Mouse (Mus musculus): ENCODE measurements at regions not wholly inside any gene's neighbourhood (a gene's known extent, or its start where the extent isn't known, plus 50 kb on each side); places are given as distances from the start of the nearest gene placed in this dataset.

- Histone ChIP-seq H3K27ac (no peak overlapping the region), H3K4me1 (peaks cover 26% of the 10 kb centered on the region), H3K36me3 (replicated peaks) (no peaks in the 10 kb centered on the region), H3K9me3 (no peaks in the 10 kb centered on the region), H3K27me3 (ENCODE audit: poor library complexity, severe bottlenecking) (0 out of 2 replicates have a peak, but pooled peaks cover 16% of the 10 kb centered on the region), H3K4me3 (no peak overlapping the region)
- no peak for DNase-seq (ENCODE audit: extremely low spot score, low spot score)
- 95% methylated on average over 3 of the region's 3 CpGs for WGBS
These were observed 106.9 kb upstream of the Cpm start for GRCm38 (mm10) chr10:117522373-117522772.

DNA sequence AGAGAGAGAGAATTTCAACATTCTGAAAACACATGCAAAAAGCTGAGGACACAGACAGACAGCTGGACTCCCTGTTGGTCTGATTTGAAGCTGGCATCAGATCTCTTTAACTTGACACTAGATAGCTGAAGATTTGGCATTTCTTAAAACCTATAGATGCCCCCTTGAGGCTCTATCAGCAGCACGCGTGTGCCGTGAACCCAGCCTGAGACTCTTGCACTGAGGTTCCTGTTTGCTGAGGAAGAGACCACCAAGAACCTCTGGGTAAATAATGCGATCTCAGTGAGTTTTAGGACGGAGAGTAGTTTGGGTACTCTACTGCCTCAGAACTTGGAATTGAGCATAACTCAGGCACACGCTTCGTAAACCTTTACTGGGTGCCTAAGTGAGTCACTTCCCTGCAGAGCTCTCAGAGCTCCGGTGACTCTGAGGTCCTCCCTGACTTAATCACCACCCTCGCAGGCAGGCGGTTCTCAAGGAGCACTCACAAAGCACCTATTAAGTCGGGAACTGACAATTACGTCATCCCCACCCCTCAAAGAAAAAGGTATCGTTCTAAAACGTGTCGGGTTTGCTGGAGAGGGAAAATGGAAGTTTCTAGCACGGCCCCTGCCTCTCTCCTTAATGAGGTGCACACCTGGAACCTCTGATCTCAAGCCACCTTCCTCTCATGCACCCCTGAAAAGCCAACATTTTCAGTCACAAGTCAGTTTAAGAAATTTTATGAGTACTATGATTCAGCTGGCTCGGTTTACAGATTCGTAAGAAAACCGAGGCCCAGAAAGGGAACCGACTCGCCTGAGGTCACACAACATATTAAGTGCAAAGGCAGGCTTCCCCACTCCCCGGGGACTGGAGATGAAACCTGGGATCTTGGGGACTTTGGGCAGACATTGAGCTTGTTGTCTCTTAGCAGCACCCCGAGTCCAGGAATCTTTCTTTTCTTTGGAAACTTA, 107.7 kb upstream of the Cpm start:
- no peaks in the 10 kb centered on the region for H3K36me3 ChIP-seq (replicated peaks)
- H3K9me3 ChIP-seq = no peaks in the 10 kb centered on the region
- DNase-seq (ENCODE audit: extremely low spot score, low spot score) = no peak
- H3K27ac ChIP-seq = no peak overlapping the region
- no peak overlapping the region for H3K4me3 ChIP-seq
- H3K27me3 ChIP-seq (ENCODE audit: poor library complexity, severe bottlenecking) = 0 out of 2 replicates have a peak, but pooled peaks cover 16% of the 10 kb centered on the region
- WGBS = 70% methylated on average over 23 of the region's 23 CpGs
- peaks cover 29% of the 10 kb centered on the region for H3K4me1 ChIP-seq

DNA sequence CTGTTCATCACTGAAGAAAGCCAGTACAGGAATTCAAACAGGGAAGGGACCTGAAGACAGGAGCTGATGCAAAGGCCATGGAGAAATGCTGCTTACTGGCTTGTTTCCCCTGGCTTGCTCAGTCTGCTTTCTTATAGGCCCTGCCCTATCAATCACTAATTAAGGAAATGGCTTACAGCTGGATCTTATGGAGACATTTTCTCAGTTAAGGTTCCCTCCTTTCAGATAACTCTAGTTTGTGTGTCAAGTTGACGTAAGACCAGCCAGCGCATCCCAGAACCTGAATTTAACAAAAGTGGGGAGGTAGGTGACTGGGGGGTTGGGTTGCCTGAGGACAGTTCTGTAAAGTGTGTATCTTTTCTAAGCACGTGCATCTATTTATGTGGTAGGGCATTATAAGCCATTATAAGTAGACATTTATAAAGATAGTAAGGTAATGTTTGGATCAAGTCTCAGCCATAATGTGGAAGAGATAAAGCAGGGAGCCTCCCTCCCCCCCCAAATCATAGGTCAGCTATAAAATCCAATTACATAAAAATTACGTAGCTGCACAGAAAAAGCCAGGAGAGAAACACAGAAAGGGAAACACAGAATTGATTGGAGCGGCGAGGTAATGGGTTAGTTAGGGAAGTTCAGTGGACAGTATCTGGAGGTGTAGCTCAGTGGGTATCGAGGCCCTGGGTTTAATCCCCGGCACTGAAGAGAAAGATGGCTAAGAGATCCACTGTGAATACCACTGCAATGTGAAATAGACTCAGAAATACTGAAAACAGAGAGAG, 108.6 kb upstream of the Cpm start:
- Histone ChIP-seq H3K9me3 (no peaks in the 10 kb centered on the region), H3K27me3 (ENCODE audit: poor library complexity, severe bottlenecking) (0 out of 2 replicates have a peak, but pooled peaks cover 16% of the 10 kb centered on the region), H3K4me1 (peaks cover 29% of the 10 kb centered on the region), H3K36me3 (replicated peaks) (no peaks in the 10 kb centered on the region), H3K27ac (no peak overlapping the region), H3K4me3 (no peak overlapping the region)
- WGBS = 86% methylated on average over 8 of the region's 8 CpGs
- DNase-seq (ENCODE audit: extremely low spot score, low spot score) = no peak

DNA sequence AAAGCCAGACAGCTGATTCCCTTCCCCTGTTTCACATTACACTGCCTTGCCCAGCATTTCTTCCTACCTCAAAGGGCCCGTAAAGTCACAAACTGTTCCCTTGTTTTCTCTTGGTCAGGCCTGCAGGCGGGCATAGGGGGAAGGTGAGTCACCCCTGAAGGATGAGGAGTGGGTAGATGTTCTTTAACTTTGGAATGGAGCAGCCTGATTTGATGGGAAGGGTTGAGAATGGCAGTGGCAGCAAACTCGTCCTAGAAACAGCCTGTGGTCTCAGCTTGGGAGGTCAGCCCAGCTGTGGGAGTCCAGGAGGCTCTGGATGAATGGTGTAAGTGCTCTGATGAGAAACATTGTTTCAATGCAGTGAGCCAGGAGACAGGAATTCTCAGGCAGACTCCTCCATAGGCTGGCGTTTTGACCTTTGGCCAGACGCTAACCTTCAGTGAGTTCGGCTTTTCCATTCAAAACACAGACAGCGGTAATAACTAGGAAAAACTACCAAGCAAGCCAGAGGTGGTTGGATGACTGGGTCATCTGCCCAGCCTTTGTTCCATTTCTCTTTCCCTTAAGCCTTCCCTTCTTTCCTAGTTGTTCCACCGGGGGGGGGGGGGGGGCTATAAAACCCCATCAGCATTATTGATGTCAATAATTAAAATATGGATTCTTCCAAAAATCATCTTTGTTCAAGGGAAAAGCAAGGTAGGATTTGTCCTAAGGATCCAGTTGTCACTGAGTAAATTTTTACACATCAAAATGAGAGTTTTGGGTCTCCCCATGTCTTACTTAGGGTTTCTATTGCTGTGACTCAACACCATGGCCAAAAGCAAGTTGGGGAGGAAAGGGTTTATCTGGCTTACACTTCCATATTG, 109.4 kb upstream of the Cpm start:
- no peak overlapping the region for H3K4me3 ChIP-seq
- H3K36me3 ChIP-seq (replicated peaks) = no peaks in the 10 kb centered on the region
- 35% methylated on average over 8 of the region's 8 CpGs for WGBS
- H3K27ac ChIP-seq = 0 out of 2 replicates have a peak overlapping the region, but pooled peaks have one; percentile 8
- no peak for DNase-seq (ENCODE audit: extremely low spot score, low spot score)
- peaks cover 29% of the 10 kb centered on the region for H3K4me1 ChIP-seq
- 0 out of 2 replicates have a peak, but pooled peaks cover 16% of the 10 kb centered on the region for H3K27me3 ChIP-seq (ENCODE audit: poor library complexity, severe bottlenecking)
- no peaks in the 10 kb centered on the region for H3K9me3 ChIP-seq

DNA sequence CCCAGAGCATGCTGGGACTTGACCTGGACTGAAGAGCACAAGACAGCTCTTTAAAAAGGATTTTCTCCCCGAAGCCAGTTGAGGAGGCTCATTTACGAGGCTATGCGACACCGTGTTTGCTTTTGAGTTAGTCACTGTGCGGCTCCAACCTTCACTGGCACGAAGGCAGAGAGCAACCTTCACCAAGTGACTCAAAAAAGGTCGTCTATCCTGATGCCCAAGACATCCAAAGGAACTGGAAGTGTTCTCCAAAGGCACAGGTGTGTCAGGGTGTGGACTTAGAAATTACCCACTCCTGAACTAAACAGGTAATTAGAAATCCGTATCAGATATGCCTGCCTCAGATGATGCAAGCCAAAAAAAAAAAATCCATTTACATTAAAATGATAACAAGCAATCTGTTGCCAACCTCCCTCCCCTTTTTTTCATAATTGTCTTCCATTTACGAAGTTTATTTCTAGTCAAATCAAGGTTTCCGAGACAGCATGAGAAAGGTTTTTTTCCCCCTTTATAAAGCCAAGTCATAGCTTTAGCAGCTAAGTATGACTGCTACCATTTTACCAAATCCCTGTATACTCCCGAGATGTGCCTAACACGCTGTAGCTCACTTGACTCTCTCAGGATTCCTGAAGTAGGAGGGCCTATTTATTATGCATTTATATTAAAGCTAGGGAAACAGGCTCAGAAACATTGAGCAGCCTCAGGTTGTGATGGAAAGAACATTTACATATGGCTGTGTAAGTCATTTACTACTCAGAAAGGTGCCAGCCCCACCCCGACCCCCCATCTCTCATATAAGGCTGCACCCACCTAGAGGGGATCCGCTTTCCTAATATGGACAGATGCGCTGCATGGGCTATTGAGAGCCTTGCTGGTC, 110.3 kb upstream of the Cpm start:
- peaks cover 29% of the 10 kb centered on the region for H3K4me1 ChIP-seq
- 0 out of 2 replicates have a peak, but pooled peaks cover 16% of the 10 kb centered on the region for H3K27me3 ChIP-seq (ENCODE audit: poor library complexity, severe bottlenecking)
- peaks cover 3% of the 10 kb centered on the region; the same call in 1 of the 2 replicates for H3K9me3 ChIP-seq
- 0 out of 2 replicates have a peak overlapping the region, but pooled peaks have one; percentile 8 for H3K27ac ChIP-seq
- no peak for DNase-seq (ENCODE audit: extremely low spot score, low spot score)
- WGBS = 70% methylated on average over 15 of the region's 15 CpGs
- H3K4me3 ChIP-seq = no peak overlapping the region
- no peaks in the 10 kb centered on the region for H3K36me3 ChIP-seq (replicated peaks)

- Histone ChIP-seq H3K36me3 (replicated peaks) (no peaks in the 10 kb centered on the region), H3K9me3 (peaks cover 4% of the 10 kb centered on the region; the same call in 1 of the 2 replicates), H3K4me1 (peaks cover 29% of the 10 kb centered on the region), H3K4me3 (no peak overlapping the region), H3K27ac (no peak overlapping the region), H3K27me3 (ENCODE audit: poor library complexity, severe bottlenecking) (0 out of 2 replicates have a peak, but pooled peaks cover 16% of the 10 kb centered on the region)
- no peak for DNase-seq (ENCODE audit: extremely low spot score, low spot score)
- 70% methylated on average over 14 of the region's 14 CpGs for WGBS
These were observed 111.2 kb upstream of the Cpm start for GRCm38 (mm10) chr10:117517800-117518770.

- H3K27me3 ChIP-seq (ENCODE audit: poor library complexity, severe bottlenecking) = 0 out of 2 replicates have a peak, but pooled peaks cover 12% of the 10 kb centered on the region
- no peak for DNase-seq (ENCODE audit: extremely low spot score, low spot score)
- WGBS = 73% methylated on average over 11 of the region's 11 CpGs
- H3K4me1 ChIP-seq = peaks cover 29% of the 10 kb centered on the region
- no peak overlapping the region for H3K27ac ChIP-seq
- H3K9me3 ChIP-seq = peaks cover 4% of the 10 kb centered on the region; the same call in 1 of the 2 replicates
- no peaks in the 10 kb centered on the region for H3K36me3 ChIP-seq (replicated peaks)
- no peak overlapping the region for H3K4me3 ChIP-seq
These were observed 112.1 kb upstream of the Cpm start for GRCm38 (mm10) chr10:117517071-117517714.

GRCm38 (mm10) chr10:117516510-117516909, 112.8 kb upstream of the Cpm start:
- Histone ChIP-seq H3K27ac (no peak overlapping the region), H3K9me3 (peaks cover 4% of the 10 kb centered on the region; the same call in 1 of the 2 replicates), H3K27me3 (ENCODE audit: poor library complexity, severe bottlenecking) (0 out of 2 replicates have a peak, but pooled peaks cover 10% of the 10 kb centered on the region), H3K36me3 (replicated peaks) (no peaks in the 10 kb centered on the region), H3K4me3 (no peak overlapping the region), H3K4me1 (peaks cover 29% of the 10 kb centered on the region)
- WGBS = 91% methylated on average over 8 of the region's 8 CpGs
- no peak for DNase-seq (ENCODE audit: extremely low spot score, low spot score)

- 64% methylated on average over 10 of the region's 10 CpGs for WGBS
- no peak for DNase-seq (ENCODE audit: extremely low spot score, low spot score)
- H3K27ac ChIP-seq = no peak overlapping the region
- 0 out of 2 replicates have a peak, but pooled peaks cover 4% of the 10 kb centered on the region for H3K27me3 ChIP-seq (ENCODE audit: poor library complexity, severe bottlenecking)
- H3K9me3 ChIP-seq = peaks cover 4% of the 10 kb centered on the region; the same call in 1 of the 2 replicates
- H3K4me3 ChIP-seq = no peak overlapping the region
- no peaks in the 10 kb centered on the region for H3K36me3 ChIP-seq (replicated peaks)
- H3K4me1 ChIP-seq = peaks cover 29% of the 10 kb centered on the region
These were observed 113.4 kb upstream of the Cpm start for GRCm38 (mm10) chr10:117515777-117516501.
